29 mouse cellular contexts compared by ENCODE assay signal in genomic region chr3:9497260-9497659, GRCm38 (mm10).
DNase-seq lines count a peak whose midpoint lies in the region; ATAC-seq and TF ChIP-seq lines count a peak whose summit lies in the region.
"Had no signal": no experiment of that assay in that cellular context is flagged by ENCODE, and none has a peak within 500 bp of the region (broad histone marks: within the 10 kb centered on the region; RNA-seq: fewer than 3 reads in every experiment).

No protein-coding gene starts in this region.

- no peak overlapping the region for H3K4me3 ChIP-seq in heart, embryonic 12.5 days
- no peak overlapping the region for H3K4me3 ChIP-seq in heart, postnatal 0 days (ENCODE audit: low read depth, low read length)
- no peak overlapping the region for H3K4me3 ChIP-seq in midbrain, embryonic 14.5 days (replicated peaks; ENCODE audit: low read depth, low read length)
- no peak overlapping the region for H3K4me3 ChIP-seq in midbrain, embryonic 16.5 days (ENCODE audit: low read depth, low read length)
- H3K4me3 ChIP-seq: gastrocnemius, adult 2 months; left cerebral cortex, adult 2 months; limb, embryonic 12.5 days; liver, embryonic 15.5 days; midbrain, embryonic 13.5 days; stomach, embryonic 15.5 days had no signal

- H3K27me3 ChIP-seq in heart, embryonic 12.5 days (replicated peaks): no peaks in the 10 kb centered on the region
- H3K27me3 ChIP-seq in heart, postnatal 0 days (ENCODE audit: control insufficient read depth, insufficient read depth, low read length): no peaks in the 10 kb centered on the region
- no peaks in the 10 kb centered on the region for H3K27me3 ChIP-seq in midbrain, embryonic 14.5 days (ENCODE audit: control insufficient read depth, insufficient read depth, low read length)
- H3K27me3 ChIP-seq in midbrain, embryonic 16.5 days (ENCODE audit: control insufficient read depth, insufficient read depth, low read depth, low read length): no peaks in the 10 kb centered on the region
- H3K27me3 ChIP-seq: limb, embryonic 12.5 days; liver, embryonic 15.5 days; midbrain, embryonic 13.5 days; stomach, embryonic 15.5 days had no signal

- H3K9ac ChIP-seq in heart, embryonic 12.5 days: no peak overlapping the region
- no peak overlapping the region for H3K9ac ChIP-seq in heart, postnatal 0 days (replicated peaks; ENCODE audit: low read depth, low read length)
- H3K9ac ChIP-seq in midbrain, embryonic 14.5 days (replicated peaks; ENCODE audit: low read length): no peak overlapping the region
- no peak overlapping the region for H3K9ac ChIP-seq in midbrain, embryonic 16.5 days (ENCODE audit: low read depth, low read length)
- H3K9ac ChIP-seq: limb, embryonic 12.5 days; liver, embryonic 15.5 days; lung, embryonic 14.5 days; midbrain, embryonic 13.5 days; stomach, embryonic 15.5 days had no signal

- peak; percentile 31 to 35 for DNase-seq in heart, adult 9 months (ENCODE audit: low spot score in 2 of 2)
- peak; percentile 26 for DNase-seq in heart, postnatal 0 days (ENCODE audit: low spot score)
- no peak for DNase-seq in heart, postnatal 4 days
- peak; percentile 9 for DNase-seq in midbrain, embryonic 14.5 days
- no peak for DNase-seq in testis, postnatal 14 days (ENCODE audit: low spot score)
- no peak for DNase-seq in natural killer cell, adult 2 months (ENCODE audit: low spot score in 2 of 2)
- DNase-seq: adrenal gland, postnatal 25 days; cerebellum, adult 11 months; cerebellum, adult 9-10 months; cerebellum, postnatal 36 days; gastrocnemius, adult 2 months; gastrocnemius, postnatal 36 days; kidney, adult 8-10 months; kidney, postnatal 25 days; lung, embryonic 14.5 days; right cerebral cortex, postnatal 25 days; thymus, adult 18-20 months; thymus, postnatal 25 days had no signal

- no peaks in the 10 kb centered on the region for H3K36me3 ChIP-seq in heart, embryonic 12.5 days
- H3K36me3 ChIP-seq in heart, postnatal 0 days (replicated peaks; ENCODE audit: control insufficient read depth, insufficient read depth, low read length): no peaks in the 10 kb centered on the region
- H3K36me3 ChIP-seq in midbrain, embryonic 14.5 days (ENCODE audit: control insufficient read depth, insufficient read depth, low read length): no peaks in the 10 kb centered on the region
- H3K36me3 ChIP-seq in midbrain, embryonic 16.5 days (ENCODE audit: control insufficient read depth, insufficient read depth, low read length): no peaks in the 10 kb centered on the region
- H3K36me3 ChIP-seq: limb, embryonic 12.5 days; liver, embryonic 15.5 days; midbrain, embryonic 13.5 days; stomach, embryonic 15.5 days had no signal

- H3K4me1 ChIP-seq in heart, embryonic 12.5 days (replicated peaks): peaks cover 58% of the 10 kb centered on the region
- peaks cover 47% of the 10 kb centered on the region for H3K4me1 ChIP-seq in heart, postnatal 0 days (ENCODE audit: control insufficient read depth, insufficient read depth)
- peaks cover 23% of the 10 kb centered on the region for H3K4me1 ChIP-seq in midbrain, embryonic 14.5 days (ENCODE audit: control insufficient read depth, insufficient read depth, low read length)
- peaks cover 17% of the 10 kb centered on the region for H3K4me1 ChIP-seq in midbrain, embryonic 16.5 days (ENCODE audit: control insufficient read depth, insufficient read depth, low read length)

- no peak overlapping the region for H3K4me2 ChIP-seq in heart, embryonic 12.5 days
- H3K4me2 ChIP-seq in heart, postnatal 0 days (ENCODE audit: low read depth, low read length): no peak overlapping the region
- H3K4me2 ChIP-seq in midbrain, embryonic 14.5 days (ENCODE audit: low read length): no peak overlapping the region
- H3K4me2 ChIP-seq in midbrain, embryonic 16.5 days (ENCODE audit: low read length): no peak overlapping the region
- H3K4me2 ChIP-seq: heart, embryonic 11.5 days; limb, embryonic 12.5 days; liver, embryonic 15.5 days; lung, embryonic 14.5 days; midbrain, embryonic 13.5 days; stomach, embryonic 15.5 days had no signal

- H3K9me3 ChIP-seq in heart, embryonic 12.5 days (replicated peaks): no peaks in the 10 kb centered on the region
- no peaks in the 10 kb centered on the region for H3K9me3 ChIP-seq in heart, postnatal 0 days (replicated peaks; ENCODE audit: control insufficient read depth, low read length)
- H3K9me3 ChIP-seq in midbrain, embryonic 14.5 days (ENCODE audit: control insufficient read depth, low read length): no peaks in the 10 kb centered on the region
- H3K9me3 ChIP-seq in midbrain, embryonic 16.5 days (replicated peaks; ENCODE audit: control insufficient read depth, low read length, poor library complexity, severe bottlenecking): no peaks in the 10 kb centered on the region
- H3K9me3 ChIP-seq: limb, embryonic 12.5 days; liver, embryonic 15.5 days; midbrain, embryonic 13.5 days; stomach, embryonic 15.5 days had no signal

- no peak for ATAC-seq in heart, embryonic 12.5 days (ENCODE audit: insufficient number of reproducible peaks, low FRiP score)
- no peak for ATAC-seq in heart, postnatal 0 days (ENCODE audit: insufficient read depth, low read depth)
- ATAC-seq in midbrain, embryonic 14.5 days (ENCODE audit: low FRiP score, low TSS enrichment): no peak
- no peak for ATAC-seq in midbrain, embryonic 16.5 days
- ATAC-seq: forebrain, embryonic 16.5 days; hindbrain, embryonic 16.5 days; midbrain, embryonic 13.5 days had no signal

- TF ChIP-seq EP300 in heart, postnatal 0 days (IDR thresholded peaks at IDR 0.05; ENCODE audit: low read depth): no peak

- H3K27ac ChIP-seq in heart, embryonic 12.5 days (ENCODE audit: poor library complexity, severe bottlenecking): no peak overlapping the region
- peak overlapping the region; percentile 34; the same call in 1 of the 2 replicates for H3K27ac ChIP-seq in heart, postnatal 0 days (ENCODE audit: low read depth)
- no peak overlapping the region for H3K27ac ChIP-seq in midbrain, embryonic 14.5 days (replicated peaks; ENCODE audit: low read depth, low read length)
- H3K27ac ChIP-seq in midbrain, embryonic 16.5 days (ENCODE audit: low read length): no peak overlapping the region
- H3K27ac ChIP-seq: gastrocnemius, adult 2 months; left cerebral cortex, adult 2 months; limb, embryonic 12.5 days; liver, embryonic 15.5 days; macrophage; midbrain, embryonic 13.5 days; stomach, embryonic 15.5 days had no signal

- no peak for TF ChIP-seq CTCF in heart, postnatal 0 days (IDR thresholded peaks at IDR 0.05; ENCODE audit: low read depth)

- 52% methylated on average over 5 of the region's 5 CpGs for WGBS in heart, embryonic 12.5 days
- whole genome bisulfite sequencing in heart, postnatal 0 days: 58% methylated on average over 5 of the region's 5 CpGs
- 52% methylated on average over 5 of the region's 5 CpGs for WGBS in midbrain, embryonic 14.5 days
- WGBS in midbrain, embryonic 16.5 days: 40% methylated on average over 5 of the region's 5 CpGs

Comparison
In these comparisons a context has a peak if more than half of its experiments do, and no peak if none do; other contexts are left out.
1. DNase-seq: peak in heart, adult 9 months (2 of 2), heart, postnatal 0 days (single experiment) and midbrain, embryonic 14.5 days (single experiment); none in heart, postnatal 4 days (single experiment), testis, postnatal 14 days (single experiment) and natural killer cell, adult 2 months (0 of 2).